Mouse (Mus musculus): Measurements from ENCODE around the gene Urb2. TPM values are rescaled to one million over a fixed set of nuclear protein-coding genes. Genes with fewer than 3 reads are reported as not detected.
A peak's percentile ranks its signal among the peaks of the same experiment; 100 is the strongest.
"Not testable (repeated sequence)": the region's sequence is repeated elsewhere in the genome, so short reads cannot be mapped to it uniquely, and the experiment has no call there.

The Urb2 gene
- polyA plus RNA-seq, 1 experiment, result 33.4 TPM

- peak overlapping the region; percentile 81 for H3K4me3 ChIP-seq (ENCODE audit: control insufficient read depth, low read depth, low read length)
- TF ChIP-seq POLR2A (IDR thresholded peaks at IDR 0.05; ENCODE audit: control insufficient read depth, low read depth, low read length) (0 out of 2 replicates have a peak, but pooled peaks have one; percentile 26), CTCF (IDR thresholded peaks at IDR 0.05; ENCODE audit: control insufficient read depth, insufficient read depth, insufficient replicate concordance, low read depth, low read length) (no peak)
- H3K27ac ChIP-seq (ENCODE audit: control insufficient read depth, insufficient read depth, low read depth, low read length), result 0 out of 2 replicates have a peak overlapping the region, but pooled peaks have one; percentile 28
- peaks cover 4% of the 10 kb centered on the region; the same call in 1 of the 2 replicates for H3K36me3 ChIP-seq (ENCODE audit: control insufficient read depth, insufficient read depth, low read length)
- H3K4me1 ChIP-seq (ENCODE audit: control insufficient read depth, insufficient read depth, low read length), result peaks cover 7% of the 10 kb centered on the region
- no peaks in the 10 kb centered on the region for H3K27me3 ChIP-seq (ENCODE audit: control insufficient read depth, insufficient read depth, low read length)
Measured at GRCm38 (mm10) chr8:124019782-124020181, 1.5 kb upstream of the Urb2 start.

GRCm38 (mm10) chr8:124020439-124021236, 670 bp upstream of the Urb2 start:
- Histone ChIP-seq H3K4me1 (ENCODE audit: control insufficient read depth, insufficient read depth, low read length) (peaks cover 7% of the 10 kb centered on the region), H3K36me3 (ENCODE audit: control insufficient read depth, insufficient read depth, low read length) (peaks cover 4% of the 10 kb centered on the region; the same call in 1 of the 2 replicates), H3K27me3 (ENCODE audit: control insufficient read depth, insufficient read depth, low read length) (no peaks in the 10 kb centered on the region), H3K4me3 (ENCODE audit: control insufficient read depth, low read depth, low read length) (peak overlapping the region; percentile 99), H3K27ac (ENCODE audit: control insufficient read depth, insufficient read depth, low read depth, low read length) (peak overlapping the region; percentile 98)
- TF ChIP-seq CTCF (IDR thresholded peaks at IDR 0.05; ENCODE audit: control insufficient read depth, insufficient read depth, insufficient replicate concordance, low read depth, low read length), result peak; percentile 14; the same call in 1 of the 2 replicates
- peak; percentile 48; the same call in 1 of the 2 replicates for TF ChIP-seq POLR2A (IDR thresholded peaks at IDR 0.05; ENCODE audit: control insufficient read depth, low read depth, low read length)

- H3K4me1 ChIP-seq (ENCODE audit: control insufficient read depth, insufficient read depth, low read length); H3K36me3 ChIP-seq (ENCODE audit: control insufficient read depth, insufficient read depth, low read length); H3K4me3 ChIP-seq (ENCODE audit: control insufficient read depth, low read depth, low read length); H3K27me3 ChIP-seq (ENCODE audit: control insufficient read depth, insufficient read depth, low read length); H3K27ac ChIP-seq (ENCODE audit: control insufficient read depth, insufficient read depth, low read depth, low read length): not testable (repeated sequence)
Measured at GRCm38 (mm10) chr8:124026265-124026664, 5.0 kb downstream of the Urb2 start.

- no peaks in the 10 kb centered on the region for H3K4me1 ChIP-seq (ENCODE audit: control insufficient read depth, insufficient read depth, low read length)
- H3K36me3 ChIP-seq (ENCODE audit: control insufficient read depth, insufficient read depth, low read length), result peaks cover 3% of the 10 kb centered on the region
- TF ChIP-seq CTCF (IDR thresholded peaks at IDR 0.05; ENCODE audit: control insufficient read depth, insufficient read depth, insufficient replicate concordance, low read depth, low read length) (no peak), POLR2A (IDR thresholded peaks at IDR 0.05; ENCODE audit: control insufficient read depth, low read depth, low read length) (no peak)
- H3K27me3 ChIP-seq (ENCODE audit: control insufficient read depth, insufficient read depth, low read length), result no peaks in the 10 kb centered on the region
- no peak overlapping the region for H3K27ac ChIP-seq (ENCODE audit: control insufficient read depth, insufficient read depth, low read depth, low read length)
- H3K4me3 ChIP-seq (ENCODE audit: control insufficient read depth, low read depth, low read length), result peak overlapping the region; percentile 0; the same call in 1 of the 2 replicates
Measured at GRCm38 (mm10) chr8:124027831-124028230, 6.5 kb downstream of the Urb2 start.

- TF ChIP-seq CTCF (IDR thresholded peaks at IDR 0.05; ENCODE audit: control insufficient read depth, insufficient read depth, insufficient replicate concordance, low read depth, low read length) (no peak), POLR2A (IDR thresholded peaks at IDR 0.05; ENCODE audit: control insufficient read depth, low read depth, low read length) (no peak)
- Histone ChIP-seq H3K27me3 (ENCODE audit: control insufficient read depth, insufficient read depth, low read length) (no peaks in the 10 kb centered on the region), H3K36me3 (ENCODE audit: control insufficient read depth, insufficient read depth, low read length) (peaks cover 7% of the 10 kb centered on the region), H3K27ac (ENCODE audit: control insufficient read depth, insufficient read depth, low read depth, low read length) (no peak overlapping the region; the same call in 1 of the 2 replicates), H3K4me3 (ENCODE audit: control insufficient read depth, low read depth, low read length) (no peak overlapping the region), H3K4me1 (ENCODE audit: control insufficient read depth, insufficient read depth, low read length) (no peaks in the 10 kb centered on the region)
Measured at GRCm38 (mm10) chr8:124033400-124033799, 12.1 kb downstream of the Urb2 start.

GRCm38 (mm10) chr8:124038121-124038520, 16.8 kb downstream of the Urb2 start:
- Histone ChIP-seq H3K4me3 (ENCODE audit: control insufficient read depth, low read depth, low read length) (no peak overlapping the region), H3K36me3 (ENCODE audit: control insufficient read depth, insufficient read depth, low read length) (peaks cover 6% of the 10 kb centered on the region), H3K27ac (ENCODE audit: control insufficient read depth, insufficient read depth, low read depth, low read length) (no peak overlapping the region), H3K27me3 (ENCODE audit: control insufficient read depth, insufficient read depth, low read length) (no peaks in the 10 kb centered on the region), H3K4me1 (ENCODE audit: control insufficient read depth, insufficient read depth, low read length) (no peaks in the 10 kb centered on the region)
- TF ChIP-seq CTCF (IDR thresholded peaks at IDR 0.05; ENCODE audit: control insufficient read depth, insufficient read depth, insufficient replicate concordance, low read depth, low read length), result no peak
- TF ChIP-seq POLR2A (IDR thresholded peaks at IDR 0.05; ENCODE audit: control insufficient read depth, low read depth, low read length), result no peak

- Histone ChIP-seq H3K4me3 (ENCODE audit: control insufficient read depth, low read depth, low read length) (no peak overlapping the region), H3K4me1 (ENCODE audit: control insufficient read depth, insufficient read depth, low read length) (no peaks in the 10 kb centered on the region), H3K27ac (ENCODE audit: control insufficient read depth, insufficient read depth, low read depth, low read length) (no peak overlapping the region), H3K36me3 (ENCODE audit: control insufficient read depth, insufficient read depth, low read length) (peaks cover 6% of the 10 kb centered on the region), H3K27me3 (ENCODE audit: control insufficient read depth, insufficient read depth, low read length) (no peaks in the 10 kb centered on the region)
- TF ChIP-seq CTCF (IDR thresholded peaks at IDR 0.05; ENCODE audit: control insufficient read depth, insufficient read depth, insufficient replicate concordance, low read depth, low read length) (no peak), POLR2A (IDR thresholded peaks at IDR 0.05; ENCODE audit: control insufficient read depth, low read depth, low read length) (no peak)
Measured at GRCm38 (mm10) chr8:124039351-124039750, 18.0 kb downstream of the Urb2 start.

Measured in testis, adult 2 months (tissue).